Mouse (Mus musculus) WW6 (cell line): ENCODE results near the gene Cyp2c40.
"Not testable (repeated sequence)": the region's sequence is repeated elsewhere in the genome, so short reads cannot be mapped to it uniquely, and the experiment has no call there.

Experiments
- DNase-seq: peaks from one replicate; pipeline ENCODE4 v3.0.0-alpha.2; 2013; ENCODE audit warnings: low read depth, low spot score

The Cyp2c40 gene

DNA sequence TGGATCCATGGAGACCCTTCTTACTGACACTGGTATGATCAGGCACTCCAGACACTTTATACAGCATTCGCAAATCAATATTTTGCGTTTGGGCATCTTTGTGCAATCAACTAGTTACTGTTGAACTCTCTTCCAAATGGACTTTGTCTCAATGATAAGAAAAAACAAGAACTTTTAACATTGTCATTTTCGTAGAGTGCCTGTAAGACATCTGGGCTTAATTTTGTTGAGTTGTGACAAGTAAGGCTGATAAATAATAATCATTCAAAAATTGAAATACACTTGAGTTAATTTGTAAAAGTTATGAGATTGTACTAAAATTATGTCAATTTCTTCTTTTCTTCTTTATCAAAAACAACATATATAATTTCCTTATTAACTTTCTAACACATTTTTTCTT lies at the start of gene Cyp2c40:
Gene Cyp2c40, minus strand, starts transcription at position 101 of the 400 bp plus-strand sequence.
- not testable (repeated sequence) for DNase-seq

DNA sequence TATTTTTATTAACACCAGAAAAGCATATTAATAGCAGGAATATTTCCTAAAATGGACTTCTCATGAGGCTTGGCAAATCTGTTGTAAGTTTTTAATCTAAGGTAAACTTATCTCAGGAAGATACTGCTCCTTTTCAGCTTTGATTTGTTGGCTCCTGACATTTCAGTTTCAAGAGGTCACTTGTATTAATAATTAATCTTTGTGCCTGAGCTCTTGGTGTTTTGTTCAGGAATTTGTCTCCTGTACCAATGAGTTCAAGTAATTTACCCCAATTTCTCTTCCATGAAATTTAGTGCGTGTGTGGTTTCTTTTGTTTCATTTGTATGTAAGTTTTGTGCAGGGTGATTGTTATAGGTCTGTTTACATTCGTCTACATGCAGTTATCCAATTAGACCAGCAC lies 8.3 kb upstream of the Cyp2c40 start:
- not testable (repeated sequence) for DNase-seq

DNA sequence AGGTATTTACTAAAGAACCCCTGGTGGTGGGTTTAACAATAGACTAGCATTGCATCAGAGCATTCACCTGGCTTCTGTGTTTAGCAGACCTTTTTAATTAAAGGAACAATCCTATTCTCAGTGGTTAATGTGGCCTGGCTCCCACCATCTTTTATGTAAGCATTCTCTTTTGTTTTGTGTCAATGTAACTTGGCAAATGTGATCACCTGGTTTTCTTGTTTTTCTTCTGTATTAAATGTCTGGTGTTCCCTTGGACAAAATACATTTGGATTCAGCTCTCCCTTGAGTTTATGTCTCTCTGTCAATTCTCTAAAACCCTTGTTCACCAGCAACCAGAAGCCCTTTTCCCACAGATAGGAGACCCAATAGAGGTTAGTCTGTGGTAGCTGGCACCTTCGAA lies 3.8 kb upstream of the Cyp2c40 start:
- DNase-seq = not testable (repeated sequence)

DNA sequence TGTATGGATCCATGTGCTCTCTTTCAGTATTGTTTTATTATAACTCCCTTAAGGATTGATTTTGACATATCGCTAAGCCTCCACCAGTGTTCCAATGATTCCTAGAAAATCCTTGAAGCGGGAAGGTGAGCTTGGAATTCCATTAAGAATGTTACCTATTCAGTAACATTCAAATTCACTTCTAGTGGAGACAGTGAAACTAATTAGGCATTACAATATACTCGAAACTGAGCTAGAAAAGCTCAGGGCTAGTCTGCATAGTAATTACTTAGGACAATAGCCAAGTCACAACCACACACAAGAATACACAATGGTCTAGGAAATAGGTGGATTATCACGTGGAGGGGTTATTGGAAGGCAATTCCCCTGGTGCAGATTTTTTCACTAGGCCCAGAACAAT lies 3.4 kb upstream of the Cyp2c40 start:
- not testable (repeated sequence) for DNase-seq

DNA sequence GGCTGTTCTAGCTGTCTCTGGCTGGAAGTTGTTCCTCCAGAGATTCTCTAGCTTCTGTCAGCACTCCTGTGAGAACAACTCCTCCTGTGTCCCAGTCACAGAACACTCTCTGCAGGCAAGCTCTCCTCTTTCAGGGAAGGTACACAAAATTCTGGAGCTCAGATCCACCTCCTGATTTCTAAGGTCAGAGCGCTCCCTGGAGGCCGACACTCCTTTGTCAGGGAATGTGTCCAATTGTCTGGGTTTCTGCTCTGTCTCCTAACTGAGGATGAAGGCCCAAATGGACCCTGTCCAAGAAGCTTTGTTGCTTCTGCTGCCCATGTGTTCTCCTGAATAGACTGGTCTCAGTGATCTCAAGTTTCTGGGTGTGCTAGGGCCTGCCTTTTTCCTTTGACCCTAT lies 27.2 kb downstream of the Cyp2c40 start:
- not testable (repeated sequence) for DNase-seq

DNA sequence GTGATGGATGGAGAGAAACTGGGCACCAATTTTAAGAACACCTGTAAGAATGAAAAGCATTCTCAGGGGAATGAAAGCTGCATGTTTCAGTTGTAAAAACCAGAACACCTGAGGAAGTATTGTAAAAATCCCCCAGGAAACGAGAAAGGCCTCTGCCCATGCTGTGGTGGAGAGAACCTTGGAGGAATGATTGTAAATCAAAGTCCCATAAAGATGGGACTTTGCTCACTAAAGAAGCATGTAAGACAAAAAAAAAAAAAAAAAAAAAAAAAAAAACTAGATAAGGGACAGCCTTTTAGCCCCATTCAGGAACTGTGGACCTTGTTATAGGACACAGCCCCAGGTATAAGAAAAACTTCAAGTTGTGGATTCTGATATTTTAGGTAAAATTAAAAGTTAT lies 67.3 kb downstream of the Cyp2c40 start:
- DNase-seq = no peak

DNA sequence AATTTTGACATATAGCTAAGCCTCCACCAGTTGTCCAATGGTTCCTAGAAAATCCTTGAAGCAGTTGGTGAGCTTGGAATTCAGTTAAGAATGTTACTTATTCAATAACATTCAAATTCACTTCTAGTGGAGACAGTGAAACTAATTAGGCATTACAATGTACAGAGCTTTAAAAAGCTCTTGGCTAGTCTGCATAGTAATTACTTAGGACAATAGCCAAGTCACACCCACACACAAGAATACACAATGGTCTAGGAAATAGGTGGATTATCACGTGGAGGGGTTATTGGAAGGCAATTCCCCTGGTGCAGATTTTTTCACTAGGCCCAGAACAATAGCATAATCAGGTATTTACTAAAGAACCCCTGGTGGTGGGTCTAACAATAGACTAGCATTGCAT lies 68.3 kb downstream of the Cyp2c40 start:
- not testable (repeated sequence) for DNase-seq

DNA sequence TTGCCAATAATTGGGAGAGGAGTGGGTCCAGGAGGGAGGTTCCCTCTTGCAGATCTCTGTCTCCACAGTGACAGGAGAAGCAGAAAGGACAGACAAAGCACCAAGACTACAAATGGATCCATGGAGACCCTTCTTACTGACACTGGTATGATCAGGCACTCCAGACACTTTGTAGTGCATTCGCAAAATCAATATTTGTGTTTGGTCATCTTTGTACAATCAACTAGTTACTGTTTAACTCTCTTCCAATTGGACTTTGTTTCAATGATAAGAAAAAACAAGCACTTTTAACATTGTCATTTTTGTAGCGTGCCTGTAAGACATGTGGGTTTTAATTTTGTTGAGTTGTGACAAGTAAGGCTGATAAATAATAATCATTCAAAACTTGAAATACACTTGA lies 71.7 kb downstream of the Cyp2c40 start, which contains the start of gene Cyp2c68:
Gene Cyp2c68, minus strand, starts transcription at position 135 of the 400 bp plus-strand sequence.
- no peak for DNase-seq
